Mouse (Mus musculus): ENCODE measurements around the gene Tmprss9. TPM values are rescaled to one million over a fixed set of nuclear protein-coding genes. Genes with fewer than 3 reads are reported as not detected.

The Tmprss9 gene
- polyA plus RNA-seq, 1 experiment from 2014 or later = 2.0 TPM

GRCm38 (mm10) chr10:80917336-80917778, 45.7 kb downstream of the Tmprss9 start:
- TF ChIP-seq CTCF (IDR thresholded peaks at IDR 0.05; ENCODE audit: low read depth) = no peak
- TF ChIP-seq EP300 (optimal IDR thresholded peaks at IDR 0.05) = no peak
- Histone ChIP-seq H3K9me3 (ENCODE audit: control insufficient read depth, low read length) (no peaks in the 10 kb centered on the region), H3K4me2 (replicated peaks; ENCODE audit: low read depth) (peak overlapping the region; percentile 95), H3K4me3 (ENCODE audit: low read depth, low read length) (peak overlapping the region; percentile 91), H3K4me1 (replicated peaks; ENCODE audit: control insufficient read depth, insufficient read depth) (peaks cover 5% of the 10 kb centered on the region; the same call in 1 of the 2 replicates), H3K36me3 (ENCODE audit: control insufficient read depth, insufficient read depth, low read length) (no peaks in the 10 kb centered on the region), H3K27ac (replicated peaks) (peak overlapping the region; percentile 81), H3K27me3 (ENCODE audit: control insufficient read depth, insufficient read depth, low read length) (no peaks in the 10 kb centered on the region), H3K9ac (ENCODE audit: low read length) (peak overlapping the region; percentile 74)
- WGBS = 1% methylated on average over 15 of the region's 15 CpGs
- ATAC-seq (ENCODE audit: low FRiP score, low TSS enrichment) (peak; percentile 53; the same call in 1 of the 2 replicates), DNase-seq (ENCODE audit: low spot score) (peak; percentile 83)

- Histone ChIP-seq H3K9ac (ENCODE audit: low read length) (peak within 1 kb of the TSS; percentile 74), H3K9me3 (ENCODE audit: control insufficient read depth, low read length) (no peaks in the 10 kb centered on the region)
Observed at GRCm38 (mm10) chr10:80917779-80918434, 46.3 kb downstream of the Tmprss9 start, which contains the start of gene Lmnb2. Gene Lmnb2, minus strand, starts transcription at chr10:80918245.

GRCm38 (mm10) chr10:80921923-80922322, 50.3 kb downstream of the Tmprss9 start:
- Histone ChIP-seq H3K9ac (ENCODE audit: low read length) (peak overlapping the region; percentile 59), H3K4me2 (replicated peaks; ENCODE audit: low read depth) (peak overlapping the region; percentile 54), H3K4me1 (replicated peaks; ENCODE audit: control insufficient read depth, insufficient read depth) (peaks cover 3% of the 10 kb centered on the region; the same call in 1 of the 2 replicates), H3K36me3 (ENCODE audit: control insufficient read depth, insufficient read depth, low read length) (no peaks in the 10 kb centered on the region), H3K27ac (replicated peaks) (no peak overlapping the region; the same call in 1 of the 2 replicates), H3K9me3 (ENCODE audit: control insufficient read depth, low read length) (no peaks in the 10 kb centered on the region), H3K4me3 (ENCODE audit: low read depth, low read length) (peak overlapping the region; percentile 33), H3K27me3 (ENCODE audit: control insufficient read depth, insufficient read depth, low read length) (no peaks in the 10 kb centered on the region)
- ATAC-seq (ENCODE audit: low FRiP score, low TSS enrichment) (no peak; the same call in 1 of the 2 replicates), DNase-seq (ENCODE audit: low spot score) (peak; percentile 39)
- WGBS = 2% methylated on average over 16 of the region's 16 CpGs
- TF ChIP-seq EP300 (optimal IDR thresholded peaks at IDR 0.05) (no peak), CTCF (IDR thresholded peaks at IDR 0.05; ENCODE audit: low read depth) (no peak)

More at GRCm38 (mm10) chr10:80917779-80918434, 46.3 kb downstream of the Tmprss9 start, which contains the start of gene Lmnb2:
- under 1% methylated on average over 61 of the region's 61 CpGs for WGBS
- peak within 1 kb of the TSS; percentile 91 for H3K4me3 ChIP-seq (ENCODE audit: low read depth, low read length)
- H3K4me2 ChIP-seq (replicated peaks; ENCODE audit: low read depth) = peak within 1 kb of the TSS; percentile 95
- peak; percentile 81 for DNase-seq (ENCODE audit: low spot score)
- no peaks in the 10 kb centered on the region for H3K27me3 ChIP-seq (ENCODE audit: control insufficient read depth, insufficient read depth, low read length)
- H3K27ac ChIP-seq (replicated peaks) = peak within 1 kb of the TSS; percentile 81
- peak; percentile 47 for ATAC-seq (ENCODE audit: low FRiP score, low TSS enrichment)
- peaks cover 5% of the 10 kb centered on the region; the same call in 1 of the 2 replicates for H3K4me1 ChIP-seq (replicated peaks; ENCODE audit: control insufficient read depth, insufficient read depth)
- TF ChIP-seq EP300 (optimal IDR thresholded peaks at IDR 0.05) (no peak), CTCF (IDR thresholded peaks at IDR 0.05; ENCODE audit: low read depth) (peak; percentile 28)
- no peaks in the 10 kb centered on the region for H3K36me3 ChIP-seq (ENCODE audit: control insufficient read depth, insufficient read depth, low read length)

GRCm38 (mm10) chr10:80925472-80925871, 53.8 kb downstream of the Tmprss9 start:
- no peak for ATAC-seq (ENCODE audit: low FRiP score, low TSS enrichment)
- Histone ChIP-seq H3K4me3 (ENCODE audit: low read depth, low read length) (no peak overlapping the region), H3K4me2 (replicated peaks; ENCODE audit: low read depth) (no peak overlapping the region), H3K36me3 (ENCODE audit: control insufficient read depth, insufficient read depth, low read length) (no peaks in the 10 kb centered on the region), H3K27ac (replicated peaks) (no peak overlapping the region), H3K4me1 (replicated peaks; ENCODE audit: control insufficient read depth, insufficient read depth) (peaks cover 3% of the 10 kb centered on the region; the same call in 1 of the 2 replicates), H3K9me3 (ENCODE audit: control insufficient read depth, low read length) (no peaks in the 10 kb centered on the region), H3K27me3 (ENCODE audit: control insufficient read depth, insufficient read depth, low read length) (no peaks in the 10 kb centered on the region), H3K9ac (ENCODE audit: low read length) (no peak overlapping the region)
- DNase-seq (ENCODE audit: low spot score) = no peak
- no peak for TF ChIP-seq EP300 (optimal IDR thresholded peaks at IDR 0.05)
- 50% methylated on average over 3 of the region's 3 CpGs for WGBS

GRCm38 (mm10) chr10:80928586-80929298, 57.1 kb downstream of the Tmprss9 start:
- H3K27me3 ChIP-seq (ENCODE audit: control insufficient read depth, insufficient read depth, low read length) = no peaks in the 10 kb centered on the region
- WGBS = 1% methylated on average over 48 of the region's 48 CpGs
- peak overlapping the region; percentile 64 for H3K9ac ChIP-seq (ENCODE audit: low read length)
- TF ChIP-seq CTCF (IDR thresholded peaks at IDR 0.05; ENCODE audit: low read depth) = peak; percentile 92
- TF ChIP-seq EP300 (optimal IDR thresholded peaks at IDR 0.05) = no peak
- peaks cover 9% of the 10 kb centered on the region for H3K4me1 ChIP-seq (replicated peaks; ENCODE audit: control insufficient read depth, insufficient read depth)
- peak overlapping the region; percentile 93 for H3K27ac ChIP-seq (replicated peaks)
- peak overlapping the region; percentile 91 for H3K4me2 ChIP-seq (replicated peaks; ENCODE audit: low read depth)
- H3K4me3 ChIP-seq (ENCODE audit: low read depth, low read length) = peak overlapping the region; percentile 52
- H3K36me3 ChIP-seq (ENCODE audit: control insufficient read depth, insufficient read depth, low read length) = no peaks in the 10 kb centered on the region
- H3K9me3 ChIP-seq (ENCODE audit: control insufficient read depth, low read length) = no peaks in the 10 kb centered on the region
- peak; percentile 93 for DNase-seq (ENCODE audit: low spot score)
- ATAC-seq (ENCODE audit: low FRiP score, low TSS enrichment) = peak; percentile 60
